Mouse (Mus musculus) intestine, embryonic 16.5 days (tissue): ENCODE measurements at regions not wholly inside any gene's neighbourhood (a gene's known extent, or its start where the extent isn't known, plus 50 kb on each side); places are given as distances from the start of the nearest gene placed in this dataset.

Source experiments
- ATAC-seq: fragments of 200-750 bp; cut with Nextera tagmentation; 2 replicates; pipeline ENCODE4 v1.8.0; 2017; ENCODE audit warnings: moderate TSS enrichment, moderate library complexity
- H3K27ac ChIP-seq: fragments of 300-500 bp; sonication (generic); 2 replicates; pipeline ENCODE4 v1.5.1; 2014; ENCODE audit warnings: mild to moderate bottlenecking, low read length
- H3K27me3 ChIP-seq: fragments of 300-500 bp; sonication (generic); replicated peaks from 2 replicates; pipeline ENCODE4 v1.6.1; 2014; ENCODE audit warnings: low read length, control low read depth, mixed read lengths; ENCODE audit not compliant: control insufficient read depth, insufficient read depth
- H3K36me3 ChIP-seq: fragments of 300-500 bp; sonication (generic); 2 replicates; pipeline ENCODE4 v1.6.1; 2014; ENCODE audit warnings: low read length, control low read depth; ENCODE audit not compliant: control insufficient read depth, insufficient read depth
- H3K4me1 ChIP-seq: fragments of 300-500 bp; sonication (generic); 2 replicates; pipeline ENCODE4 v1.6.1; 2014; ENCODE audit warnings: low read length, control low read depth, mixed read lengths; ENCODE audit not compliant: control insufficient read depth, insufficient read depth
- H3K4me2 ChIP-seq: fragments of 300-500 bp; sonication (generic); 2 replicates; pipeline ENCODE4 v1.6.1; 2014; ENCODE audit warnings: low read depth, low read length, control low read depth
- H3K4me3 ChIP-seq: fragments of 300-500 bp; sonication (generic); 2 replicates; pipeline ENCODE4 v1.5.1; 2014; ENCODE audit warnings: mild to moderate bottlenecking, low read length
- H3K9ac ChIP-seq: fragments of 300-500 bp; sonication (generic); 2 replicates; pipeline ENCODE4 v1.6.1; 2014; ENCODE audit warnings: low read depth, low read length
- H3K9me3 ChIP-seq: fragments of 300-500 bp; sonication (generic); 2 replicates; pipeline ENCODE4 v1.6.1; 2016; ENCODE audit warnings: low read length, control low read depth; ENCODE audit not compliant: control insufficient read depth
- WGBS: fragments of 180-500 bp; shearing (Covaris S2); extraction: QIAGEN DNeasy Blood & Tissue Kit; methylation state at CpG from one replicate; pipeline ENCODE4 v1.1.7; 2014; 5-methylcytosine and 5-hydroxymethylcytosine counted together

DNA sequence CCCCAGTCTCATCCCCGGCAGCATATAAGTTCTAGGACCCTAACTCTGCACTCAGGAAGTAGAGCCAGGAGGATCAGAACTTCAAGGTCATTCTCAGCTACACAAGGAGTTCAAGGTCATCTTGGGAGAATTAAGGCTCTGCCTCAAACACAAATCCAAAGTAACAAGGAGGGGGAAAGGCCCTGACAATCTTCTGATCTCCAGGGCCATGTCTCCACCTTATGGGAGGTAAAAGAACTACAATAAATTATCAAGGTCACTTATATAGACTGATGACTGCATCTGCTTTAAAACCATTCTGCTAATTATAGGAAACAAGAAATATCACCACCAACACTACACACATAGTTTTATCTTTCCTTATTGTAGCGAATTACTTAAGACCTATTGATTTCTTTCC lies 193.2 kb upstream of the Zc3h12c start:
- H3K4me3 ChIP-seq: no peak overlapping the region
- no peak overlapping the region for H3K27ac ChIP-seq
- no peak overlapping the region for H3K9ac ChIP-seq
- no peaks in the 10 kb centered on the region for H3K27me3 ChIP-seq
- 82% methylated on average over 2 of the region's 2 CpGs for WGBS
- no peak for ATAC-seq
- no peaks in the 10 kb centered on the region for H3K4me1 ChIP-seq
- no peaks in the 10 kb centered on the region for H3K9me3 ChIP-seq
- H3K4me2 ChIP-seq: no peak overlapping the region
- no peaks in the 10 kb centered on the region for H3K36me3 ChIP-seq

DNA sequence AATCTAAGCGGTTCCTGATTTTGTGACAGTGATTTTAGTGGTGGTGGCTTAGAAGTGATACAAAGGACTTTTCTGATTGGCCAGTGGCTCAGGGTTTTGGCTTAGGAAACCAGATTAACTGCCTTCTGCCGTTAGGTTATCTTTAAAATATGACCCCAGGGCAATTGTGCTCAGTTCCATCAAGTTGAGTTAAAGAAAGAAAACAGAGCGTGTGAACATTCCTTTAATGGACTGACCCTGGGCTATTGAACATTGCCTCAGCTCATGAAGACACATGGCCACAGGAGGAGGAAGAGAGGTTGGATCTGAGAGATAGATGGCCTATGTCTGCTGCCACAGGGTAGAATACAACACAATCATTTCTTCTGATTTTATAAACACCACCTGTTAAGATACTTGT lies 191.0 kb upstream of the Zc3h12c start:
- no peak for ATAC-seq

DNA sequence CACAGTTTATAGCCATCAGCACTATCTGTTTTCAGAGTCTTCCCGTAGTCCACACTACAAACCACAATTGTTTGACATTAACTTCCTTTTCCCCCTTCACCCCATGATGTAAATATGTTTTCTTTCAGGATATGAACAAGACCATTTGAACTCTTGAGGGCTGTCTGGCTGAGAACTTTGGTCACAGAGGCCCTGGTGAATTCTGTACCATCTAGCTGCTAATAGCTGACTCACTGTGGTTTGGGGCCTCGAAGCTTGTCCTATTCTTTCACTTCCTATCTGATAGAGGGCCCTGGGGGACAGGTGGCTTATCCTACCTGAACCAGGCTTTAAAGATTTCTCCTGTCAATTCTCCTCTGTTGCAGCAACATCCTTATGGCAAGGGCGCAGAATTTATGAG lies 188.2 kb upstream of the Zc3h12c start:
- Histone ChIP-seq H3K4me1 (no peaks in the 10 kb centered on the region), H3K36me3 (no peaks in the 10 kb centered on the region), H3K27ac (no peak overlapping the region), H3K4me2 (no peak overlapping the region), H3K9me3 (no peaks in the 10 kb centered on the region), H3K9ac (no peak overlapping the region), H3K27me3 (no peaks in the 10 kb centered on the region), H3K4me3 (no peak overlapping the region)
- ATAC-seq: no peak
- WGBS: 60% methylated on average over 3 of the region's 3 CpGs

More for the DNA sequence above, 191.0 kb upstream of the Zc3h12c start:
- Histone ChIP-seq H3K27me3 (no peaks in the 10 kb centered on the region), H3K27ac (no peak overlapping the region), H3K36me3 (no peaks in the 10 kb centered on the region), H3K4me2 (no peak overlapping the region), H3K9me3 (no peaks in the 10 kb centered on the region), H3K4me3 (no peak overlapping the region), H3K9ac (no peak overlapping the region), H3K4me1 (no peaks in the 10 kb centered on the region)
- 63% methylated on average over 3 of the region's 3 CpGs for WGBS

DNA sequence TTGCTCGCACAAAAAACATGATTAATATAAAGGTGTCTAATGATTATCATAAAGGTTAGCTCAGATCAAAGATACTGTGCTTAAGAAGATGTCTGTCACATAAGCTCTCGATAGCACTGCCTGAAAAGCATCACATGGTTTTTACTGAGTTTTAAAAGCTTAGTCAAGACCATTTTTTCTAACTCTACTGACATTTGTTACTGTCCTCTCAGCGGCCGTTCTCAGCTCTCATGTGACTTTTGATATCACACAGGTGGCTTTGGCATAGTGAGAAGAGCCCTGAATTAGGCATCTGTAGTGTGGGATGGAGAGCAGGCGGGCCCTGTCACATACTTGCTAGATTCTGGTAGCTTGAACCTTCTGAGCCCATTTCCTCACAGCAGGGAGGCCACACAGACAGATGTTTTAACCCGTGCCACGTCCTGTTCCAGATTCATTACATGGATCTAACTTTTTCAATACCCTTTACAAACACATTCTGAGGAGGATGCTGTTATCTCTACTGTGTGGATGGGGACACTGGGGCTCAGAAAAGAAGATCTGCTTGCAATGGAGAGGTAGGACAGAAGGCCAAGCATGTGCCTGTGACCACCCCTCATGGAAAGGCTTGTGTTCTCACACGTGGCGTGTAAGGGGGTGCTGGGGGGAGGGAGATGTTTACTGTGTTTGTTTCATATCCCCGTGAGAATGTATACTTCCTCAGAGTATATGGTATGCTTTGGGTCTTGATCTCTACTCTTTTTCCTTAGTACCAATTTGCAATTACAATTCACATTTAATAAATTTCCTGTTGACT lies 187.0 kb upstream of the Zc3h12c start:
- 57% methylated on average over 10 of the region's 10 CpGs for WGBS
- Histone ChIP-seq H3K27me3 (no peaks in the 10 kb centered on the region), H3K27ac (no peak overlapping the region), H3K4me1 (no peaks in the 10 kb centered on the region), H3K4me3 (no peak overlapping the region), H3K4me2 (no peak overlapping the region), H3K9me3 (no peaks in the 10 kb centered on the region), H3K9ac (no peak overlapping the region), H3K36me3 (no peaks in the 10 kb centered on the region)
- ATAC-seq: no peak

DNA sequence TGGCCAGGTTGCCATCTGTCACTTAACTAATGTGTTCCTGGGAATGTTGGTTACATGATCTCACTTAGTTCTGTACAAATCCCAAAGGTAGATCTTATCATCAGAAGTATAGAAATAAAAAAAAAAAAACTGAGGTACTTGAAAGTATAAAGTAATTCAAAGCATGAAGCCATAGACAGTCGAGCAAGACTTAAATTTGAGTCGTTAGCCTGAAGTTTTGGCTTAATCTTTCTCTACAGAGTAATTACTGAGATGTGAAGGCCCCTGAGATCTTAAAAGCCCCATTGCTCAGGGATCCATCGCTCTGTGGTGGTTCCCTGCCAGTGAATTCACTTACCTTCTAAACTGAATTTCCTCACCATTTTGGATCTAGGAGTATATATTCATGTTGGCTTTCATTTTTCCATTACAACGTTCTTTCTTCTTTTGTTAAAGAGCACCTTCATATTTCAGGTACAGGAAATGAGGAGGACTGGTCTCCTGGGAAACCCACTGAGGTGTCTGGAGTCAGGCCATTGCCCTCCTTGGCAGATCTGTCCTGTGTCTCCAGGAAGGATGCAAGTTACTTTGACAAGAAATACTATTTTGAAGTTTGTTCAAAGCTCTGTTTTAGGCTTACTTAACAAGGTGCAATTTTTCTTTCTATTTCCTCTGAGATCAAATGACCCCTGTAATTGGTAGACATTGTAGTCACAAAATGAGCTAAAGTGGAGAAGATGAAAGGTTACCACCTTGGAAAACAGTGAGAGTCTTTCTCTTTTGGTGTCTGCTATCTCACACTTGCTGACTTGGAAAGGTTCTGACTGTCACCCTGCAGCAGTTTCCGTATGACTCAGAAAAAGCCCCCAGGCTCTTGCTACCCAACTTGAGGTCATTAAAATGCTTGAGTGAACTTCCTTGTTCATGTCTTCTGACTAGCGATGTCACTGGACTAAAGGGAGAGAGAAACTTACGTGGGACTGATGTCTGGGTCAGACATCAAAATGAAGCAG lies 180.5 kb upstream of the Zc3h12c start:
- no peak overlapping the region for H3K4me2 ChIP-seq
- H3K9ac ChIP-seq: no peak overlapping the region
- H3K27ac ChIP-seq: no peak overlapping the region
- H3K4me1 ChIP-seq: no peaks in the 10 kb centered on the region
- no peaks in the 10 kb centered on the region for H3K36me3 ChIP-seq
- ATAC-seq: no peak
- no peaks in the 10 kb centered on the region for H3K9me3 ChIP-seq
- no peak overlapping the region for H3K4me3 ChIP-seq
- WGBS: 74% methylated on average over 7 of the region's 7 CpGs
- H3K27me3 ChIP-seq: no peaks in the 10 kb centered on the region

DNA sequence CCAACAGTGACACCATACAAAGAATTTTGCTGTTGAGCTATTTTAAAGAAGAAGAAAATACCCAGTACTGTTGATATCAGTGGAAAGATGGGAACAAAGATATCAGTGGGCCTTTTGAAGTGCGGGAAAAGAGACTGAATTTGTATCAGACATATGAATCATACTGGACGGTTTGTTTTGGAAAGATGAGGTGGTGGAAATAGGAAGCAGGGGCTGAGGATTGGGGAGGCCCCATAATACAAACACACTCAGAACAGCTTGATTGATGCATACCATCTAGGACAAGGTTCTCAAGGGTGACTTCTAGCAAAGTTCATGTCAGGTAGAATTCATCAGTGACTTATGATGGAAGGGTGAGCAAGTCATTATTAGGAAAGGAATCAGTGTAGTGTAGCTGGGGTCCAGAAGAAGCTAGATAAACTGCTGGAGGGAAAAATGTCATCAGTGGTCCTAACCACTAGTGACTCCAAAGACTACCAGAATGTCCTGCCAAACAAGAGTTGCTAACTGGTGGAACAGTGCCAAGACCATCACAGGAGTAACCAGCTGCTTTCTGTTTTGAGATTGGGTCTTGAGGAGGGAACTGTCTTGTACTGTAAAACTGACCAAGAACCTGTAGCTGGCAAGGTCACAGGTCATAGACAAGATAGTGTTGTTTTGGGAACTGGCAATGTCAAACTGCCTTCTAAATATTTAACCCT lies 176.0 kb upstream of the Zc3h12c start:
- no peak overlapping the region for H3K9ac ChIP-seq
- no peak for ATAC-seq
- H3K27ac ChIP-seq: no peak overlapping the region
- H3K4me1 ChIP-seq: no peaks in the 10 kb centered on the region
- no peak overlapping the region for H3K4me2 ChIP-seq
- H3K27me3 ChIP-seq: no peaks in the 10 kb centered on the region
- 50% methylated on average over 2 of the region's 2 CpGs for WGBS
- no peaks in the 10 kb centered on the region for H3K9me3 ChIP-seq
- H3K36me3 ChIP-seq: no peaks in the 10 kb centered on the region
- H3K4me3 ChIP-seq: no peak overlapping the region

DNA sequence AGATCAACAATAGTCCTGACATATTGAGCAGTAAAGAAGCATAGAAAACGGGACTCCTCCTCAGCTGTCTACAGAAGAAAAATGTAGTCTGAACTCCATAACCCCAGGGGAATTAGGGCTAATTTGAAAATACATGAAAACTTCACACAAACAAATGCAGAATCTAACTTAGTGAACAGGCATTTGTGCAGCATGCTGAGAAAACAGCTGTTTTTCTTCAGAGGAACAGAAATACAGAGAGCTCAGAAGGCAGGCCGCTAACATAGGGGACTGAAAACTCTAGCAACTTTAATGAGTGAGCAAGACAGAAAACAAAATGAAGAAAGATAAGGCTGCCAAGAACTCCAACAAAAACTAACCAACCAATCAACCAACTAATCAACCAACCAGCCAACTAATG lies 172.7 kb upstream of the Zc3h12c start:
- 61% methylated on average over 2 of the region's 2 CpGs for WGBS
- no peak overlapping the region for H3K27ac ChIP-seq

DNA sequence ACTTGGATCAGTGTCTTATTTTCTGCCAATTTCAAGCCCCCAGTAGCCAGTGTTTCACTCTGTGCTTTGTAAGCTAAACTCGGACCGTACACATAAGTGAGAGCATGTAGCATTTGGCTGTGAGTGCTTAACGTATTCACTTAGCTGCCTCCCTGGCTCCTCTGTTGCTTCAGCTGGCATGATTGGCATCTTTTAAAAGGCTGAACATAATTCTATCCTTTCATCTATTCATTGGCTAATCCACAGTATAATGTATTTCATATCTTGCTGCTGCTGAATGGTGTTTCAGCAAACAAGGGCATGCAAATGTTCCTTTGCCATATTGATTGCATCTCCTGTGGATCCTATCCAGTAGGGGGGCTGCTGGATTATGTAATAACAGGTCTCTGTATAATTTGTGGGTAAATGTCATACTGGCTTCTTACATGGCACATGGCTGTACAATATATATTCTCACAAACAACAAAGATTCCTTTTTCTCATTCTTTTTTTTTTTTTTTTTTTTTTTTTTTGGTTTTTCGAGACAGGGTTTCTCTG lies 169.5 kb upstream of the Zc3h12c start:
- Histone ChIP-seq H3K27me3 (no peaks in the 10 kb centered on the region), H3K36me3 (no peaks in the 10 kb centered on the region), H3K4me2 (no peak overlapping the region), H3K9ac (no peak overlapping the region), H3K4me1 (no peaks in the 10 kb centered on the region), H3K27ac (no peak overlapping the region), H3K9me3 (no peaks in the 10 kb centered on the region), H3K4me3 (no peak overlapping the region)
- ATAC-seq: no peak
- WGBS: 74% methylated on average over 4 of the region's 4 CpGs

More for the DNA sequence above, 172.7 kb upstream of the Zc3h12c start:
- H3K4me1 ChIP-seq: no peaks in the 10 kb centered on the region
- H3K9me3 ChIP-seq: no peaks in the 10 kb centered on the region
- H3K4me2 ChIP-seq: no peak overlapping the region
- no peak for ATAC-seq
- H3K4me3 ChIP-seq: no peak overlapping the region
- H3K36me3 ChIP-seq: no peaks in the 10 kb centered on the region
- no peaks in the 10 kb centered on the region for H3K27me3 ChIP-seq
- H3K9ac ChIP-seq: no peak overlapping the region

DNA sequence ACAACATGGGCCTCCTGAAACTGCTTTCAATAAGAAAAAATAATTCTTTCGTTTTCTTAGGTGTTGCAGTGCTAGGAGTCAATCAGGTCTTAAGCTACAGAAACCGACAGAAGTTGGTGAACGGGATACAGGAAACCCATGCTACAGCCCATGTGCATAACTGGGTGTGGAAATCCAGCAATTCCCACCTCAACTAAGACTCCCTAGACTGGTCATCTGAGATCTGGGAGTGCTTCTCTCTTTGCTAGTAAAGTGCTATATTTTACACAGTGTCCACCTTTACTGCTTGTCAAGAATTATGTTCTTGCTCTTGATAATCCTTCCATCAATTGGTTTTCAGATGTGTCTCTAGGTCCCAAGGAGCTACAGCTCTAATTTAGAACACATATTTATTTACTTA lies 166.4 kb upstream of the Zc3h12c start:
- no peak for ATAC-seq
- H3K9ac ChIP-seq: no peak overlapping the region
- 90% methylated on average over 3 of the region's 3 CpGs for WGBS
- no peaks in the 10 kb centered on the region for H3K9me3 ChIP-seq
- no peak overlapping the region for H3K4me2 ChIP-seq
- no peaks in the 10 kb centered on the region for H3K27me3 ChIP-seq
- no peak overlapping the region for H3K27ac ChIP-seq
- H3K4me1 ChIP-seq: no peaks in the 10 kb centered on the region
- no peak overlapping the region for H3K4me3 ChIP-seq
- no peaks in the 10 kb centered on the region for H3K36me3 ChIP-seq
